Mouse (Mus musculus) retina, postnatal 1 day (tissue): ENCODE data around the gene Gdpd2.
A peak's percentile ranks its signal among the peaks of the same experiment; 100 is the strongest.

ENCODE experiments used
- DNase-seq: peaks from one replicate; pipeline ENCODE4 v3.0.0-alpha.2; 2012

Gdpd2 gene

DNA sequence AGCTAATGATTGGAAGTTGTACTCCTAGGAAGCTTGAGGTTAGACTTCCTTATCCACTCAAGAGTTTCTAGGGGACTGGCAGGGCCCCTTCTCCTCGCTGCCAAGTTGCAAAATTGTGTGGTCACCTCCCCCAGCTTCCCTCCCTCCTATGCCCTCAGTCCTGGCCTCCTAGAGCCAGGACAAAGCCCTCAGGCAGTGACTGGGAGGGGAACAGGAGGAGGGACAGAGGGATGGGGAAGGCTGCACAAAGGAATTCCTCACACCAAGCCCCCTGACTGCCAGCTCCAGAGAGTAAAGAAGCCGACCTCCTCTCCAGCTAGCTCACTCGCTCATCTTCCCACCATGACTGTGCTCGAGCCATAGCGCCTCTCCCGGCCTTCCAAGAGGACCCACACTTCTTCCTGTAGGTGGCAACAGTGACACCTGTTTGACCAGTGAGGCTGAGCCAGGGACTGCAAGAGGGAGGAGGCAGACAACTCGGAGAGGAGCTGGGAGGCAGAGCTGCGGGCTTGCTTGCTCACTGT lies at the start of gene Gdpd2:
TSS of gene Gdpd2 (plus strand) at position 209 of the 524 bp plus-strand sequence.
- DNase-seq = peak; percentile 77

- no peak for DNase-seq
These were observed 43.1 kb upstream of the Gdpd2 start for GRCm38 (mm10) chrX:100686527-100686926.

GRCm38 (mm10) chrX:100687360-100688032 lies 42.2 kb upstream of the Gdpd2 start:
- no peak for DNase-seq

- DNase-seq = peak; percentile 1
These were observed 41.7 kb upstream of the Gdpd2 start for GRCm38 (mm10) chrX:100688033-100688370.

DNA sequence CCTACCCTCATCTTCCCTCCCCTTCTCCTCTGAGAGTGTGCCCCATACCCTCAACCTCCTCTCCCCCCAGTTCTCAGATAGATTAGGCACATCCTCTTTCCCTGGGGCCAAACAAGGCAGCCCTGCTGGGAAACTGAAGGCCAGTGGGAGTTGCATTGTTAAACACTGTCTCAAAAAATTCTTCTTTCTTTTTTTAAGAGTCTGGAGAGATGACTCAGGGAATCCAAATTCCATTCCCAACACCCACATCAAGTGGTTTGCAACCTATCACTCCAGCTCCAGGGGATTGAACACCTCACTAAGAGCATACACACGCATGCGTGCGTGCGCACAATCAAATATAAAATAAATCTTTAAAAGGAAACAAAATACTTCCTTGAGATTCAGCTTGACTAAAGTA lies 32.9 kb upstream of the Gdpd2 start:
- no peak for DNase-seq

GRCm38 (mm10) chrX:100708032-100708431 lies 21.6 kb upstream of the Gdpd2 start:
- DNase-seq = no peak

DNA sequence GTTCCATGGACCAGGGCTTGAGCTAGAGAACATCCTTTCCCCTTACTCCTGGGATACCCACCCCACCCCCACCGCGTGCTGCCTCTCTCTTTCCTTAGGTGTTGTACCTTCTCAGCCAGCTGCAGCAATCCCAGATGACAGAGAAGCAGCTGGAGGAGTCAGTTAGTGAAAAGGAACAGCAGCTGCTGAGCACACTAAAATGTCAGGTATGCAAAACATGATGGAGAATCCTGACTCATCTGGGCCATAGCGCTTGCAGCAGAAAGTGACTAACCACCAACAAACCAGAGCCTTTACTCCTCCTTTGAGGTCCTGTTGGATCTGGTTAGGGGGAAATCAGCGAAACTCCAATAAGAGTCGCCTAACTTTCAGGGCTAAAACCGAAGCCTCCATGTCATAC lies 13.5 kb upstream of the Gdpd2 start:
- DNase-seq = no peak

GRCm38 (mm10) chrX:100728947-100729346 lies 726 bp upstream of the Gdpd2 start:
- peak; percentile 45 for DNase-seq

- no peak for DNase-seq
These were observed 593 bp downstream of the Gdpd2 start for GRCm38 (mm10) chrX:100730266-100730665.

- no peak for DNase-seq
These were observed 4.7 kb downstream of the Gdpd2 start for GRCm38 (mm10) chrX:100734359-100734758.

DNA sequence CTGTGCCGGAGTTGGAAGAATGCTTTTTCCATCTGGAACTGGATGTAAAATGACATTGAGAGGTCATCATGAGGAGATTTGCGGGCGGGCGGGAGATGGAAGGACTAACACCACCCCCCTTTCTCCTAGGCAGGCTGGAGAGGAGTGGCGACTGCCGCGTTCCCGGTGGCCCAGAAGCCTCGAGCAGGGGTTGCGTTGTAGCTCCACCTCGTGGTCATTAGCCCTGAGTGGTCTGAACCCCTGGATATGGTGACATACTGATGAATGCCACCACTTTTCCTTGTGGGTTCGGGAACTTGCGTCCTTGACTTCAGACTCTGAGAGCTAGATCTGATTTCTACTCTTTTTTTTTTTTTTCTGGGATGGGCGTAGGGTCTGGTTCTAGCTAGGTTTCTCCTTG lies 9.2 kb downstream of the Gdpd2 start:
- peak; percentile 71 for DNase-seq

DNA sequence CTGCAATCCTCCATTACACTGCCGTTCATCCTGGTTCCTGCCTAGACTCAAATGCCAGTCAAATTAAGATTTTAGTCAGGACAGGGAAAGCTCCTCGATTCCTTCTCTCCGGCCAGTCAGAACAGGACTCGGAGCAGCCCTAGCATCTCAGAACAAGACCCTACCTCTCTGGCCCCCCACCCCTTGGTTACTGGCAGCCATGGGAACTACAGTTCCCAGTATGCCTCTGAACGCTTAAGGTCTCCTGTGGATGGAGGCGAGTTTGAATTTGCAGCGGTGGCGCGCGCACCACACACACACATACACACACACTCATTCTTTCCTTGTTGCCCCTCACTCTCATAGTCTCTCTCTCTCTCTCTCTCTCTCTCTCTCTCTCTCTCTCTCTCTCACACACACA lies 9.8 kb downstream of the Gdpd2 start:
- DNase-seq = peak; percentile 46

GRCm38 (mm10) chrX:100740785-100741184 lies 11.1 kb downstream of the Gdpd2 start:
- DNase-seq = no peak

GRCm38 (mm10) chrX:100741940-100742339 lies 12.3 kb downstream of the Gdpd2 start:
- DNase-seq = peak; percentile 84

GRCm38 (mm10) chrX:100765855-100766254 lies 36.2 kb downstream of the Gdpd2 start:
- DNase-seq = peak; percentile 10

DNA sequence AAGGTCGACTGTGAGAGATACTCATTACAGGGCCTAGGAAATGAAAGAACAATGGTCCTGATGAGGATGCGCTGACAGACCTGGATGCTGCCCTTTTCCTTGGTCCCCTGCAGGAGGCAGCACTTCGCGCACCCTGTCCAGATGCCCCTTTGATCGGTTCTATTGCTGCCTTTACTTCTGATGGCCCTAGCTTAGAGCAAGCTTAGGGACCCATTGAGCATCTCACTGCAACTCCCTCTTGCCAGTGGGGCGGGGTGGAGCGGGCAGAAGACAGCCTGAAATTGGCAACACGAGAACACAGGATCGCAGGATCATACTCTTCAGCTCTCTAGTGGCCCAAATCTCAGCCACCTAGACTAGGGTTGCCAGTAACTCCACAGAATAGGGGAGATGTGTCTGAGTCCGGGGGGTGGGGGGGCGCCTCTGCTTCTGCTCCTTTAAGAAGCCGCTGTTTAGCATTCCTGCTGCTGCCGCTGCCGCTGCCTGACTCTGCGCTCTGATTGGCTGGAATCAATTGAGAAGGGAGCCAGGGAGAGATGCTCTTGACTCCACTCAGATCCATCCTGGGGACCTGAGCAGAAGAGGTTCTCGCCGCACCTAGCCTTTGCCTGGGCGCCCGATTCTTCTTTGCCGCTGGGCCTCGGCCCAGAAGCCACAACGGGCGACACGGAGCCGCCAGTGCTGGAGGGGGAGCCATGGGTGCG lies 37.7 kb downstream of the Gdpd2 start, which contains the start of gene Dlg3:
TSS of gene Dlg3 (plus strand) at position 542 of the 704 bp plus-strand sequence.
- peak; percentile 85 for DNase-seq

GRCm38 (mm10) chrX:100767885-100768626 lies 38.4 kb downstream of the Gdpd2 start:
- no peak for DNase-seq

- DNase-seq = peak; percentile 7
These were observed 39.6 kb downstream of the Gdpd2 start for GRCm38 (mm10) chrX:100769281-100769680.

- peak; percentile 75 for DNase-seq
These were observed 44.7 kb downstream of the Gdpd2 start for GRCm38 (mm10) chrX:100774341-100774811.

DNA sequence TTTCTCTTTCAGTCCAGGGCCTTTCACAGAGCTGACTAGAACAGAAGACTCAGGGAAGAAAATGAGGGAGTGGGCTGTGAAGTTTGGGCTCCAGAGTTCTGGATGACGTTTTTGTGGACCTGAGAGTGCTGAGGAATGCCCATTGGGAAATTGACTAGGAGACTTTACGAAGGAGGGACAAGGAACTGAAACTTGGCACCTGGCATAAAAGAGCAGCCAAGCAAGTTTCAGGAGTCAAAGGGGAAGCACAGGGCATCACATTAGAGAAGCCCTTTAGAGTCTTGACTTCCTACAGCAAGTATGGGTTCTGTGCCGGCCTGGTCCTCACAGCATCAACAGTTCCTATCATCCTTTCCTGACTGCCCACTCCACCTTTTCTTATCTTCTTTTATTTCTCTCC lies 45.7 kb downstream of the Gdpd2 start:
- DNase-seq = no peak

DNA sequence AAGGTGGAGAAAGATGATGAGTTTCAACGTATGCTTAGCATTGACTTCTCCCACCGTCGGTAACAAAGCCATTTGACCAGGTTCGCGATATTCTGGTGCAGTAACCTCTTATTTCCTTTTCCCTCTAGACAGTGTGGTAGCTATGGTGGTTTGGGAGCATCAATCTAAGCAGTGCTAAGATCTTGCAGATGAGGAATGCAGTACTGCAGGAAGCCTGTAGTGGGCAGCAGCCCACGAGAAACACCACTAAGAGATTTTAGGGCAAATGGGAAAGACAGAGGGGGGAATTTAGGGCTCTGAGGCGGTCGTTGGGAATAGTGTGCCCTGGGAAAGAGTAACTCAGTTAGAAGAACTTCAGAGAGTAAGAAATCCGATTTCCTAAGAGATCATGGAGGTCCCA lies 46.8 kb downstream of the Gdpd2 start:
- peak; percentile 80 for DNase-seq

DNA sequence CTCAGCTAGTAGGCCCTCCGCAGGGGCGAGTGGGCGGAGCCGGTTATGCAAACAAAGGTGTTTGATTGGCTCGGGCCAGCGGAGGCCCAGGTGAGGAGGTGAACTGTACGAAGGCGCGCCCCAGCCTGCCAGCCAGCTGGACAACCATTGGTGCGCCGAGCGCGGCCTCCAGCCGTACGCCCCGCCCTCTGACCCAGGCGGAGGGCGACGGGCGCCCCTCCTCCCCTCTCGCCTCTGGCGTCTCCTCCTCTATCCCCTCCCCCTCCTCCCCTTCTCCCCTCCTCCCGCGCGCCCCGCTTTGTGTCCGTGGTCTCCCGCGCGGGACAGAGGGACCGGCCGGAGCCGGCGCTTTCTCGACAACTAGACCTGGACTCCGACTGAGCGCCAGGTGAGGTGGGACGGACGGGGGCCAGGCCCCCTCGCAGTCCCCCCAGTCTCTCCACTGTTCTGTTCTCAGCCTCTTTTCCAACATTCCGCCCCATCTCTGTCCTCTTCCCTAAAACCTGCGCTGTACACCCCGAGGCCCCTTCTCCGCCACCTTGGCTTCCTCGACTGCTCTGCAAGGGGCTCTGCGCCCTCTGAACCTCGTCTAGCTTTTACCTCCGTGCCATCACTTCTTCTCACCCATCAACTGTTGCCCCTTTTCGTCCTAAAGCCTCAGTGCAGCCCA lies 47.4 kb downstream of the Gdpd2 start:
- peak; percentile 88 for DNase-seq
